Mouse (Mus musculus): ENCODE results near the gene Tnfrsf23.
"Not testable (repeated sequence)": the region's sequence is repeated elsewhere in the genome, so short reads cannot be mapped to it uniquely, and the experiment has no call there.

GRCm38 (mm10) chr7:143679650-143680049 is 6.0 kb downstream of the Tnfrsf23 start:
- TF ChIP-seq CTCF (IDR thresholded peaks at IDR 0.05; ENCODE audit: borderline replicate concordance, extremely low read depth, insufficient read depth, insufficient read length); POLR2A (IDR thresholded peaks at IDR 0.05; ENCODE audit: borderline replicate concordance, extremely low read depth, insufficient read depth, insufficient read length, poor library complexity, severe bottlenecking): not testable (repeated sequence)
